Mouse (Mus musculus) small intestine, adult 2 months (tissue): ENCODE measurements around the gene Adamts20.
"Not testable (repeated sequence)": the region's sequence is repeated elsewhere in the genome, so short reads cannot be mapped to it uniquely, and the experiment has no call there.

Experiments used
- CTCF ChIP-seq: fragments of 200-500 bp; IDR thresholded peaks from 2 replicates; pipeline ENCODE4 v1.5.1; 2012; ENCODE audit warnings: low read depth, mild to moderate bottlenecking, control low read depth, inconsistent platforms, low read length, moderate library complexity, mixed read lengths; ENCODE audit not compliant: insufficient replicate concordance, insufficient read length; ENCODE audit errors: extremely low read depth
- POLR2A ChIP-seq: fragments of 200-500 bp; IDR thresholded peaks from 2 replicates; pipeline ENCODE4 v1.6.1; 2012; ENCODE audit warnings: low read depth, mild to moderate bottlenecking, control low read depth, inconsistent platforms, low read length, moderate library complexity

DNA sequence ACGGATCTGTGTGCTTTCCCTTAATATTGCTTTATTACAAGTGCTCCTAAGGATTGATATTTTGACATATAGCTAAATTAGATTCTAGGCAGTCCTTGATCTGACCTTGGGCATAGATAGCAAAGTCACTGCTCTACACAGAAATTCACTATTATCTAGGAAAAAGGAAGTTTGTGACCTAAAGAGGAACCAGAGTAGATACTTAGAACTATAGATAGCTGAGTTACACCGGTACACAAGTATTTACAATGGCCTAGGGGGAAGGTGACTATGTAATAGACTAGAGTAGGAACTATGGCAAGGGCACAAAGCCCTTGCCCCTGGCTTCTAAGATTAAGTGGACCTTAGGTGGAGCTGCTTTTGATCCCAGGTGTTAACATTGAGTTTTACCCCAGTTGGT, 22.8 kb upstream of the Adamts20 start:
- TF ChIP-seq CTCF, POLR2A: not testable (repeated sequence)
